Mouse (Mus musculus) spleen, embryonic (tissue): ENCODE data around the gene Metap1.
"Not testable (repeated sequence)": the region's sequence is repeated elsewhere in the genome, so short reads cannot be mapped to it uniquely, and the experiment has no call there.

Source experiments
- CTCF ChIA-PET: fragments of 350-600 bp; sonication (Branson Sonifier 250); formaldehyde crosslinking; loops from one replicate; lab custom pipeline; 2022; lab: Charles Lee

Metap1 gene

DNA sequence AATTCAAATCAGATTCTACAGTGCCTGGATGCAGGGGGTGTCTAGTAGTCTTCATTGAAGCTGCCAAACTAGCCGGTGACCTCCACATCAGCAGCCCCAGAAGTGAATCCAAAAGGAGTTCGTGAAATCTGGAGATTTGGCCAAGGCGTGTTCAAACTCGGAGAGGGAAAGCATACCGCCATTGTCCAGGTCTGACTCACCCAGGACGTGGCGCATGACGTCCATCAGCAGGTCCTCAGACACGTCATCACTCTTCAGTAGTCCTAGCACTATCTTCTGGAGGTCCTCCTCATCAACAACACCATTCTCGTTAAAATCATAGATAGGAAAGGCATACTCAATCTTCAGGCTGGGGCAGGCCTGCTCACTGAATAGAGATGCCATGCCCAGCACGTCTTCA is 14.4 kb upstream of the Metap1 start:
- CTCF ChIA-PET: no interaction called here

DNA sequence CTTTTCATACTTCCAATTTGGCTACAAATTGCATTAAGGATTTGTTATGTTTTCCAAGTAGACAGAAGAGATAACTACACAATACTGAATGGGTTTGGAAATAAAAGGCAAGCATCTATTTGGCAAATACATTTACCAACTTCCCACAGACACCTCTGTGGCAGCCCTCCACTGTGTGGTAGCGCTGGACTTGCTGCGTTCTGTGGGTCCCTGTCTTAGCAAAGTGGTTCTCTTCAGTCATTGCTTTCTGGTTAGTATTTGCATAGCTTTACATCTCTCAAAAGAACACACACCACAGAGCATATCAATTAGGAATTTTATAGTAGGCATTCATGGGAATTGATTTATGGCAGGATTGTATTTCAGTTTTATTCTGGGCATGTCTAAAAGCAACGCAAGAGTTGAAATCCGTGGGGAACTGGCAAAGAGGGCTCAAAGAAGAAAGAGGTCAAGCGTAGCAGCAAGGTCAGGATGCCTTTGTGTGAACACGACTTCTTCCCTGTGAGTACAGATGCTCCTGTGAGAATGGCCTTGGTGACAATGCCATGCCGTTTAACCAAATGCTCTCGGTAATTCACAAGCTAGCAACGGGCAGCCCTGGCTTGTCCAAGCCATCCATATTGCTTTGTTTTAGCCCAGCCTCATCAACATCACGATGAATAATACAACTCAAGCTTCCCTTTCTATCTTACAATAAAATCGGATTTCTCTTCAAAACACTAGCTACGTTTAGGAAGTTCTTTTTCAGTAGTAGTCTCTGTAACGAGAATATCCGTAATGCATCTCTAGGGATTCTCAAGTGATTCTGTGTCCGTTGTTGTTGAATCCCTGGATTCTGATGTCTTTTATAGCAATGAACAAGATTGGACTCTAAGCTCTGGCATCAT is 10.8 kb upstream of the Metap1 start:
- CTCF ChIA-PET: no interaction called here

DNA sequence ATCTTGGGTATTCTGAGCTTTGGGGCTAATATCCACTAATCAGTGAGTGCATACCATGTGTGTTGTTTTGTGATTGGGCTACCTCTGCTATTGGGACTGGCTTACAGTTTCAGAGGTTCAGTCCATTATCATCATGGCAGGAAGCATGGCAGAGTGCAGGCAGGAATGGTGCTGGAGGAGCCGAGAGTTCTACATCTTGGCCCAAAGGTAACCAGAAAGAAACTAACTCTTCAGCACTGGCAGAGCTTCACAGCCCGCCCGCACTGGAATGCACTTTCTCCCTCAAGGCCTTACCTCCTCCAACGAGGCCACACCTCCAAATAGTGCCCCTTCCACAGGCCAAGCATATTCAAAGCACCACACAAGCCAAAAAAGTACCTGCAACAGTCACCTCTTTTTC is 9.4 kb upstream of the Metap1 start:
- CTCF ChIA-PET: no interaction called here

DNA sequence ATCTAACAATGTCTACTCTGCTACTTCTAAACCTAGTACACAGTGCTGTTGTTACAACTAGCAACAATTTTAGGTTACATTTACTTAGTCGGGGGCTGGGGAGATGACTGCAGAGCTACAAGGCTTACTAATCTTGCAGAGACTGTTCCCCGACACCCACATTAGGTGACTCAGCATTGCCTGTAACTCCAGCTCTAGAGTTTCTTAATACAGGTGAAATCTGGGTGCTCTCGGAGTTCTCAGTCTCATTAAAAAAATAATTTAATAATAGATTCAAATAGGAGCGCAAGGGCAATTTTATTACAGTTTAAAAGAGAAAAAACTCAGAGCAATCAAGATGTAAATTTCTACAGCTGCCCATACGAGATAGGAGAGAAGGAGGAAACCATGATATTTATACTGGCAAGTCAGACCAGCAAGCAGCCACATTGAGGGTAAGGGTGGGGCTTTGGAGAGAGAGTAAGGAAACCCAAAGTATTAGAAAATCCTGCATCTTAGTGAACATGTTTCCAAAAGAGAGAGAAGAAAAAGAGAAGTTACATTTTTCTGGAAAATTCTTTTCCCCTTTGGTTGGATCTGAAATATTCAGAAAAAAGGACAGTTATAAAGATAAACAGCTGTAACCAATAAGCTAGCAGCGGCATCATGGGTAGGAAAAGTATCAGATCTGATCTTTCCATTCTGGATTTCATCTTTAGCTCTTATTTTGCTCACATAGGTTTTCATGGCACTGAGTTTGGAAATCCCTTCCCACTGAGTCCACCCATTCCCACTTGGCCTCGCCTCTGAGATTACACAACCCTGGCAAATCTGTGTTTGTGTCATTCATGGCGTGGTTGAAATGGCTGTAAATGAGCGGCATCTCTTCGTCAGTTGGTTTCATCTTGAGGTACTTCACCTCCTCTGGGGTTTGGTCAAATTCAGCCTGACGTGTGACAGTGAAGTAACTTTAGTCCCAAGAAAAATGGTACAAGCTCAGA is 6.1 kb upstream of the Metap1 start:
- CTCF ChIA-PET: no interaction called here

DNA sequence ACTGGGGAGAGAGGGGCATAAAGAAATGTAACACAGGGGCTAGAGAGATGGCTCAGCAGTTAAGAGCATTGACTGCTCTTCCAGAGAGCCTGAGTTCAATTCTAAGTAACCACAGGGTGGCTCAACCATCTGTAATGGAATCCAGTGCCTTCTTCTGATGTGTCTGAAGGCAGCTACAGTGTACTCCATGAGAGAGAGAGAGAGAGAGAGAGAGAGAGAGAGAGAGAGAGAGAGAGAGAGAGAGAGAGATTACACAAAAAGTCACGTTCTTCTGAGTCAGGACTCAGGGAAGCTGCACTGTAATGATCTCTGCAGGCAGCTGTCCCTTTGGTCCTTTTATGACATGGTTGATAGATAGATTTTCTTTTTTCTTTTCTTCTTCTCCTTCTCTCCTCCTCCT is 5.2 kb upstream of the Metap1 start:
- CTCF ChIA-PET: no interaction called here

DNA sequence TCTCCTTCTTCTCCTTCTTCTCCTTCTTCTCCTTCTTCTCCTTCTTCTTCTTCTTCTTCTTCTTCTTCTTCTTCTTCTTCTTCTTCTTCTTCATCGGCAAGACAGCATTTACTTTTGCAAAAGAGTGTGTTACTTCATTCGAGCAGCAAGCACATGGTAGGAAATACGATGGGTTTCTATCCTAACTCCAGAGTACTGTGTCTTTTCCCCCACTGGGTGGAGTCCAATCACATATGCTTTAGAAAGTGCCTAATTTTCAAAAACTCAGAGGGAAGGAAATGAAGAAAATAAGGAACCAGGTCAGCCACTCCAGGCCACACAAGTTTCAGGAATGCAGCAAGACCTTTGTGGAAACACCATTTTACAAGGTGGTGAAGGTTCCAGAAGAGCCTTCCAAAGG is 4.4 kb upstream of the Metap1 start:
- CTCF ChIA-PET: no interaction called here

DNA sequence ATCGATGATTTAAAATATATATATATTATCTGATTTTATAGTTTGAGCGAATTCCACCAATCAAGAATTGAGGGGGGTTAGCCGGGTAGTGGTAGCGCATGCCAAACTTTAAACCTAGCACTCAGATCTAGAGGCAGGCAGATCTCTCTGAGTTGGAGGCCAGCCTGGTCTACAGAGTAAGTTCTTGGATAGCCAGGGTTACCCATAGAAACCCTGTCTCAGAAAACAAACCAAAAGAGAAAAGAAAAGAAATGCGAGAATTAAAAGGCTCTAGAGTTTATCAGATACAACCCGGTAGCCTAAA is 671 bp upstream of the Metap1 start:
- CTCF ChIA-PET: no interaction called here

DNA sequence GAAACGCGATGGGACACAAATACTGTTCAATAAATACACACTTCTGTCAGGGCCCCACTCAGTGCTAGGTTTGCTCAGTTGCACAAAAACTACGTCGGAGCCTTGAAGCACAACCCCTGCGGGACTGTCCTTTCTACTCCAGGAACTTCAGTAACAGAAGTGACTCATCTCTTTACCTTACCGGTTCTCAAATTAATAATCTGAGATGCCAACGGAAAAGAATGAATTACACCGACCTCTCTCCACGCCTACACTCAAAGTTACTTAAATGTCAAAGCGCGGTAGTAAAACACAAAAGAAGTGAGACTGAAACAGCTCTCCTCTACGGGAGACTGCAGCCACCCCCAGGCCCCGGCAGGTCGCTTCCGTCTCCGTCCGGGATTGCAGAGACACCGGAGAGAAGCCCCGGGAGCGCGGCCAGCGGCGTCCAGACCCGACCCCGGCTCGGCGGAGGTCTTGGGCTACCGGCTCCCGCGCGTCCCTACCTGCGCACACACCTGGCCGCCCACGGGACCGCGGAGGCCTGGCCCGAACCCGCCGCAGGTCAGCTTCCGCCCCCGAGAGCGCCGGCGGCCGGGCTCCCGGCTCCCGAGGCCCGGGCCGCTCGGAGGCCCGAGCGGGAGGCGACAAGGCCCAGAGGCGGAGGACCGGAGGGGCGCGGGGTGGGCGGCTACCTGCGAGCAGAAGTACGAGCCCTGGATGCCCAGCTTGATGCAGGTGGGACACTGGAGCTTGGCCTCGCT is 560 bp downstream of the Metap1 start:
- CTCF ChIA-PET: interaction anchor here (1.6 kb wide), 1 partner anchor 45 kb away, joined by 5 read pairs; the partner anchor contains the start of gene Adh5

DNA sequence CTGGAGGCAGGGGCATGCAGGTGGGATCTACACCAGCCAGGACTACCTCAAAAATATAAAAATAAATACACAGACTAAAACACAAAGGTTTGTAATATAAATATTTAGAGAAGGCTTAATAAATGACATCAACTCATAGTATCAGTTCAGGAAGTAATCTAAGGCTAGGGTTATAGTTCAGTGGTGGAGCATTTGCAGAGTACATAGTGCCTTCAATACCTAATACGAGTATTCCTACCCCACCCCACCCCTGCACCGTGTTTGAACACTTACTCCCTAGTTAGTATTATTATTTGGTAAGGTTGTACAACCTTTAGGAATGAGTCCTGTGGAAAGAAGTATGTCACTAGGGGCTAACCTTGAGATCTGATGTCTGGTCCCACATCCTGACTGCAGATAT is 6.1 kb downstream of the Metap1 start:
- CTCF ChIA-PET: no interaction called here

DNA sequence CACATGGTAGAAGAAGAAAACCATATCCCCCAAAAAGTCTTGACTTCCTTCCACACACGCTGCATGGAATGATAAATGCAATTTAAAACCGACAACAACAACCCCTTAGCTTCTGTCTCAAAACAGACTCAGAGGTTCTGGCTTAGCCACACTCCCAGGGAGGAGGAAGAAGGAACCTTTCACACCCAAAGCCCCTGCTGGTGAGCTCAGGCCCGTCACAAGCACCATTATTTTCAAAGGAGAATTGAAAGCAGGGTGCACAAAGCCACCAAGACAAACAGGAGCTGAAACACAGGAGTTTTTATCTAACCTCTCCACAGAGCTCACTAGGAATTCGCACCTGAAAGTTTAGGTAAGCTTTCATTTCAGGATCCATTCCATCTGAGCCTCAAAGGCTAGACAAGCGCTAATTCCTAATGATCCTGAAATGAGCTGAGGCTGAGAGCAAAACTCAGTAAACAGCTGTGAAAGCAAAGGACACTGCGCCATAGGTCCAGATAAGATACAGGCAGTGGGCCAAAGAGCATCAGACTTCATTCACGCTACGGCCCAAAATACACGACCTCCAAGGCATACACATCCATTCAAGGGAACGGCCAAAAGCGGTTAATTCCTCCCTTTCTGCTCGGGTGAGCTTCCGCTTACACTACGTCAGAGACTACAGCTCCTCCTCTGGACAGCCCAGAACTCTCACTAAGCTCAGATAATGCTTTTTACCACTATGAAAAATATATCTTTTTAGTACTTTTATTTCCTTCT is 7.6 kb downstream of the Metap1 start:
- CTCF ChIA-PET: no interaction called here

DNA sequence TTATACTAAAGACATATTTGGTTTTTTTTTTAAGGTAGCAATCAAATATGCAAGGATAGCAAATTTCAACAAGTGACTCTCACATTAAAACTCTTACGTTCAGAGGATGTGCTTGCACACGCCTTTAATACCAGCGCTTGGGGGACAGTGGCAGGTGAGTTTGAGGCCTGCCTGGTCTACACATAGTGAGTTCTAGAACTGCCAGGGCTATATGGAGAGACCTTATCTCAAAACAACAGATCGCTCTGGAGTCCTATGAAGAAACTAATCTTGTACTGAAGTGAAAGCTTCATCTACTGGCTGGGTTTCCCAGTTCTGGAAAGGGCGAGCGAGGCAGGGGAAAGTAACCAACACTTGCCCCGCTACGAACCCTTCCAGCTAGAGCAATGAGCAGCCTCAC is 9.8 kb downstream of the Metap1 start:
- CTCF ChIA-PET: no interaction called here

DNA sequence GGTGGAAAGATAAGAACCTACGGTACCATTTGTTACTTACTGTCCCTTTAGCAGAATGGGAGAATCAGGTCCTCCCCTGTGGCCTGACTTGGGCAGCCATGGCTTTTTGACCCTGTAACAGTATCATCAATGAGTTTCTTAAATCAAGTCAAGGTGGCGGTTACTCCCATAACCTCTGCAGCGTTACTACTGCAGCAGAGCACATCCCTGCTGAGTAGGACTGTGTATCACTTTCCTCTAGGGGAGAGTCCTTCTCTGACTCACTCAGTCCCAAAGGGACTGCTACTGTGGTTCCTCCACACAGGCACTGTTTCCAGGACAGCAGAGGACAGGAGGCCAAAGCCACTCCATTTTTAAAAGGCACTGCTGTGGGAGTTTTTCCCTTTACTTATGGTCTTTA is 18.2 kb downstream of the Metap1 start:
- CTCF ChIA-PET: no interaction called here

DNA sequence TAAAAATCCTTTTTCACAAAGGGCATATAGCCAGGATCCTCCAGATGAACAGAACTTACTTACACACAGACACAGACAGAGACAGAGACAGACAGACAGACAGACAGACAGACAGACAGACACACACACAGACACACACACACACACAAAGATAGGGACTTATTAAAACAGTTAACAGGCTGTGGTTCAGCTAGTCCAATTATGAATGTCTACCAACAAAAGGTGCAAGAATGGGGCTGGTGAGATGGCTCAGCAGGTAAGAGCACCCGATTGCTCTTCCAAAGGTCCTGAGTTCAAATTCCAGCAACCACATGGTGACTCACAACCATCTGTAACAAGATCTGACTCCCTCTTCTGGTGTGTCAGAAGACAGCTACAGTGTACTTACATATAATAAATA is 22.7 kb downstream of the Metap1 start:
- CTCF ChIA-PET: not testable (repeated sequence)

DNA sequence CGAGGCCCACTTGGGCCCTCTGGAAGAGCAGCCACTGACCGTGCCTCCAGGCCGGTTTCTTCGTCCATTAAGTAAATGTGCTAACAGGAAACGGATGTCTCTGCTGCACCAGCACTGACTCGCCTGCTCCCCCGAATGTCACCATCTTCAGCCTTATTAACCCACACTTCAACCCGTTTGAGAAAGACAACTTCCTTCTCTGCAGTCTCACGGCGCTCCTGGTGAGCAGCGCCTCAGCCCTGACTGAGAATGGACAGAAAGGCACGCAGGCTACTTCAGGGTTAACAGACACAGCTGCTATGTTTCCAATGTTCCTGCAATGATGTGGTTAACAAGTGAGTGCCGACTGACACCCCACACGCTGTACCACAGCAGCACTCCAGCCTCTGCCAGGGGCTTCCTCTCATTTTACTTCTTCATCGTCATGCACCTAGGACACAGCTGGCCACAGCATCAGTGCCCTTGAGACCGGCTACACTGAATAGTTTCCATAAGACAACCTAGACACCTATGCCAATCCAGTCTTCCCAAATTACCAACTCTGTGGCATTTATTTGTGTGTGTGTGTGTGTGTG is 24.7 kb downstream of the Metap1 start:
- CTCF ChIA-PET: no interaction called here

DNA sequence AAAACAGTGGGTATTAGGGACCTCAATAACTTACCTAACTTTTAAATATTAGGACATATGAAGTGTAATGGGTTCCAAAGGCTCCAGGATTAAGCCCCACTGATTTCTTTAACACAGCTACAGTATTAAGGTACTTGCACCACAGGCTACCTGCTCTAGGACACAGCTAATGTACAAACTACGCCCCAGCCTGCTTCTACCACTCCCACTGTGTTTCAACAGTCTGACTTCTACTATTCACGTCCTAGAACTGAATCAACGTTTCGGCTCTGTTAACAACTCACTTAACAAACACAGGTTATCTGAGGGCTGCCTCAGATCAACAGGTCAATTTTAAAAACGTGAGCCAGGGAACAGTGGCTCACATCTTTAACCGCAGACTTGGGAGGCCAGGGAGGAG is 25.5 kb downstream of the Metap1 start:
- CTCF ChIA-PET: no interaction called here

DNA sequence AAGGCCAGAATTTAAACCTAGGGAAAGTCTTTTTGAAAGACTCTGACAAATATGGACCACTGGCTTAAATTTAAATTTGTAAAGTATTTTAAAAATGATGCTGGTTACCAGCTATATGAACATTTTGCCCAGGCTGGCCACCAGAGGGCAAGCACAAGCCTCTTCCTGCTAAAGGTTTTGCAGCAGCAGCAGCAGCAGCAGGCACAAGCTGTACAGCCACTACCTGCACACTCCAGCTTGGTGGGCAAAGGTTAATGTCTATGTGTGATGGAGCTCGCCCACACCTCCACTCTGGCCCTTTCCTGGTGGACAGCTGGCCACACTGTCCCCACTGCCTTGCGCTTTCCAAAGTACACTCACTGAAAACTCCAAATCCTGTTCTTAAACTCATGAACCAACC is 26.2 kb downstream of the Metap1 start:
- CTCF ChIA-PET: no interaction called here

DNA sequence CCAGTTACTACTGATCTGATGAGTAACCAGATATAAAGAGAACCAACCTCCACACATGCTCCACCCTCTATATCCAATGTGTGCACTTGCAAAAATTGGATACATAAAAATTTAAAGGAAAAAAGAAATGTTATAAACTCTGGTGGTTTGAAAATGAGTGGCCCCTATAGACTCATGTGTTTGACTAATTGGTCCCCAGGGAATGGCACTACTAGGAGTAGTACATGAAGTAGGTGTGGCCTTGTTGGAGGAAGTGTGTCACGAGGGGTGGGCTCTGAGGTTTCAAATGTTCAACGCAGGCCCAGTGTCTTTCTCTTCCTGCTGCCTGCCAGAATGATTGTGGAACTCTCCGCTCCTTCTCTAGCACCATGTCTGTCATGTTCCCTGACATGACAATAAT is 27.5 kb downstream of the Metap1 start:
- CTCF ChIA-PET: no interaction called here

DNA sequence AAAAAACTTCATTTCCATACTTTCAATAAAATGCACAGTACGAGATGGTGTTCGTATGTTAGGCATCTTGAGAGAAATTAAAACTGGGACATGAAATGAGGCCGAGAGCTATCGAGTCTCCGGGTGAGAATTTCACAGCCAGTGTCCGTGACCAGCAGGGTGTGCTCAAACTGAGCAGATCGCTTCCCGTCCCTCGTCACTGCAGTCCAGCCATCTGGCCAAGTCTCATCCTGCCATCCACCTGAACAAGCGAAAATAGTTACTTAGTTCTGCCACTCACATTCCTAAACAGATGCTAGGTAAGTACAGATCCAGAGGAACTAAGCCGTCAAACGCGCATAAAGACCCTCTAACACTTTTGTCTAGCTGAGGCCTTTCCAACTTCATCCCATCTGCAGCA is 29.1 kb downstream of the Metap1 start:
- CTCF ChIA-PET: no interaction called here

DNA sequence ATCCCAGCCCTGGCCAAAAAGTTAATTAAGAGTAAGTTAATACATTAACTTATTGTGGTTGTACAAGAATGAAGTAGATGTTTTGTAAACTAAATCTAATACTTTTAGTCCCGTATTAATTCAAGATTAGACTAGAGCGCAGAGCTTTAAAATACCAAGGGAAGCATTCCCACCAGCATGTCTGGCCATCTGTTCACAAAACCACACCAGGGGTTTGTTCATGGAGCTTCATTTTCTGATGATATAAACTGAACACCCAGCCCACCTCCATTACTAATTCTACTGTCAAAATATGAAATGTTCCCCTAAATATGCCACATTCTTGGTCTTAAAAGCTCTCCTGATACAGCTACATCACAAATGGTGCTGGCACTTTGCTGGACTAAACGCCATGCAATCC is 30.9 kb downstream of the Metap1 start:
- CTCF ChIA-PET: no interaction called here

DNA sequence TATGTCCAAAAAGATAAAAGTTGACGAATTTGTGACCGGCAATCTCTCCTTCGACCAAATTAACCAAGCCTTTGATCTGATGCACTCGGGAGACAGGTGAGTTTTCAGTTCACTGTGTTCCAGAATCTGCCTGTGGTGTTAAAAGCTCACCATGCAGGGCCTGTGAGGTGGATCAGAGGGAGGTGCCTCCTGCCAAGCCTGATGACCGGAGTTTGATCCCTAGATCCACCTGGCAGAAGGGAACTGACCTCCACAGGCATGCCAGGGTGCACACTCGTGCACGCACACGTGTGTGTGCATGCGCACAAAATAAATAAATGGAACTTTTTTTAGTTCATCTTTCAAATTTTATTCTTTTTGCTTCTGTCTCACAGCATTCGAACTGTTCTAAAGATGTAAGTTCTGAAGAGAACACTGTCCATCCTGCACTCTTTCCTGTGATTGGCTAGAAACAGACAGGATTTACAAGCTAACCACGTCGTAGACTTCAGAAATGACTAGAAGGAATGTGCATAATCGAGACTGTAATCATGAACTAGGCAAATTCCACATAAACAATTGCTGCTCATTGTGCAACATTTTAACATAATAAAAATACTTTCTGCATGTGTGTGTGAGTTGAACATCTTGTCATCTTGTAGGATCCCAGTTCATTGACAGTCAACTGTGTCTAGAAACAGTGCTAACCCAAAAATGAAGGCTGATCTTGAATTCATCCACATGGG is 34.4 kb downstream of the Metap1 start:
- CTCF ChIA-PET: no interaction called here
